Mouse (Mus musculus): ENCODE data around the gene Coq3. TPM values are rescaled to one million over a fixed set of nuclear protein-coding genes. Genes with fewer than 3 reads are reported as not detected.

Gene Coq3
- polyA plus RNA-seq (2012; rRNA removed): 11.0 and 11.7 TPM in 2 replicates

GRCm38 (mm10) chr4:21879565-21880220, at the start of gene Coq3:
Gene Coq3 (plus strand): TSS chr4:21879673.
- peak; percentile 69 to 88 for DNase-seq (ENCODE audit: extremely low spot score in 1 of 2, low spot score in 1 of 2)

DNA sequence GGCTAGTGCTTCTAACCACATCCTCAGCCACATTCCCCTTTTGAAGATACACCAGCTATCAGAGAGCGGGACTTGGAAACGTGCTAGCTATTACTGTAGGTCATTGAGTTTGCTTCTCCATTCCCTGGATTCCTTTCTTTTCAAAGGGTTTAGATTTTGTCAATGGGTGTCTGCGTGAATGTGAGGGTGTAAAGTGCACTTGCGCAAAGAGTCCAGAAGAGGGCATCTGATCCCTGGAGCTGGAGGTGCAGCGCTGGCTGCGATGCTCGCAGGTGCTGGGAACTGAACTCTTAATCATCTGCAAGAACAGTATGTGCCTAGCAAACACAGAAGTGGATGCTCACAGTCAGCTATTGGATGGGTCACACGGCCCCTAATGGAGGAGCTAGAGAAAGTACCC, 46.6 kb upstream of the Coq3 start:
- DNase-seq (ENCODE audit: extremely low spot score in 1 of 2, low spot score in 1 of 2): no peak

GRCm38 (mm10) chr4:21847481-21848286, 31.8 kb upstream of the Coq3 start, which contains the start of gene Pnisr:
Gene Pnisr (plus strand): TSS chr4:21847583.
- DNase-seq (ENCODE audit: extremely low spot score in 1 of 2, low spot score in 1 of 2): peak; percentile 95 to 98

GRCm38 (mm10) chr4:21848287-21848630, 31.2 kb upstream of the Coq3 start:
- DNase-seq (ENCODE audit: extremely low spot score in 1 of 2, low spot score in 1 of 2): peak; percentile 73 to 91

DNA sequence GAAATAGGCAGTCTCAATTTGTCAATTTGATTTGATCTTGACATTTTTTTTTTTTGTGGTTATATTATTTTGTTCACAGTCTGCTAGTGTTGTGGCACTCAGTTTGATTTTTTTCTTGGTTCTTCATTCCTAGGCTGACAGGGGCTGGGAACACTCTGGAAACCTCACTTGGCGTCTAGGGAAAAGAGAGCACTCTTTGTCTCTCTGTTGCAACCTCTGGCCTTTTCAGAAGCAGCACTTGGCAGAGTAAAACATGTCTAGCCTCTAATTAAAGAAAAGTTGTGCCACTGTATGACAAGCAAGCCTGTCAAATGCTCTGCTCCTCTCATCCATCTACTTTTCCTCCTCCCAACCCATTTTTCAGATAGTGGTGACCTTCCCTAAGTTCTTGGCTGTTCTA, 22.0 kb upstream of the Coq3 start:
- no peak for DNase-seq (ENCODE audit: extremely low spot score in 1 of 2, low spot score in 1 of 2)

GRCm38 (mm10) chr4:21865226-21865625, 14.2 kb upstream of the Coq3 start:
- DNase-seq (ENCODE audit: extremely low spot score in 1 of 2, low spot score in 1 of 2): no peak

GRCm38 (mm10) chr4:21878776-21879175, 697 bp upstream of the Coq3 start:
- no peak for DNase-seq (ENCODE audit: extremely low spot score in 1 of 2, low spot score in 1 of 2)

- DNase-seq (ENCODE audit: extremely low spot score in 1 of 2, low spot score in 1 of 2): no peak
Observed at GRCm38 (mm10) chr4:21882806-21883205, 3.3 kb downstream of the Coq3 start.

DNA sequence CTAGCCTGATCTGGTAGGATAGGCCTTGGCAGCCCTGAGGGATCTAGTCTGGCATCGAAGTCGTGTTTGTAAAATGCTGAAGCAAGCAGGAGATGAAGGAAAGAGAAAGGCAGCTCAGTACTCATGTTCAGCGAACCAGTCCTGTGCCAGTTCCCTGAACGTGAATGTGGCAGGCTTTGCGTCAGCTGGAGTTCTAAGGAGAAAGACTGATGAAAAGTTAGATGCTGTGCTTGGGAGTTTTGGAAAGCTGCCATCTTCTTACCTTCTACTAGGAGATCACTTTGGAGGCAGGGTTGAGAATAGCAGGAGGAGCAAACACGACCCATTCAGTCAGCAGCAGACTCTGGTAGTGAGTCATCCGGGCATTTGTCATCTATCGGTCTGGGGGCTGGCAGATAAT, 6.4 kb downstream of the Coq3 start:
- peak in 1 of 2 experiments; percentile 43 for DNase-seq (ENCODE audit: extremely low spot score in 1 of 2, low spot score in 1 of 2)

GRCm38 (mm10) chr4:21930971-21931771, 51.7 kb downstream of the Coq3 start, which contains the start of gene Faxc:
Gene Faxc (plus strand): TSS chr4:21931329.
- peak in 1 of 2 experiments; percentile 55 for DNase-seq (ENCODE audit: extremely low spot score in 1 of 2, low spot score in 1 of 2)

DNA sequence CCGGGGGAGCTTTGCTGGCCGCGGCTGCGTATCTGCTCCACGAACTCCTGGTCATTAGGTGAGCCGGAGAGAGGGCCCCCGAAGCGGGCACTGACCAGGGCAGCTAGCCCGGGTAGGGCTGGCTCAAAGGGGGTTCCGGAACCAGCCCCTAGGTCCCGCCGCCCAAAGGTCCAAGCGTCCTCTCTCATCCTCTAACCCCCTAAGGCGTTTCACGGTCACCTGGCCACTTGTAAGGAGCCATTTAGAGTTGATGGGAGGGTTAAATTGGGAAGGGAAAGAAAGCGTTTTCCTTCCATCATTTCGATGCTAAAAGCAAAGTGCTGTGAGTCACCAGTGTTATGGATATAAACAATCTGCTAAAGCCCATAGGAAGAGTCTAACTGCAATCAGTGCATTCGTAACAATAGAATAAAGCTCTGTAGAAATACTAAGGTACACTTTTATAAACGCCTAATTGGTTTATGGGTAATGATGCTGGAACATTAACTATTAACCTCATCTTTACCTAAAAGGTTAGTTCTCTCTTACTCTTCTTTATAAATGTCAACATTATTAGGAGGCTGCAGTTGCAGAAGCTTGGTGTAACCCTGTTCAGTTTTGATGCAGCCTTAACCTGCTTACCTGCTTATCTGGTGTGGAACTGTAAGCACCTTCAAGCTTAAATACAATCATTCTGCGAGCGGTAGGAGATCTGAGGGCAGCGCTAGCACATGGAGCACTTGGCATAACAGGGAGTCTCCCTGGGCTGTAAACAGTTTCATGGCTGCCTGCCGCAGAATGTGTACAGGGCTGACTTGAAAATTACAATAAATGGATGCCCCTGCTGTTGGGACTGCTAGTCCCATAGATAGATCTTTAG, 52.5 kb downstream of the Coq3 start:
- peak in 1 of 2 experiments; percentile 36 for DNase-seq (ENCODE audit: extremely low spot score in 1 of 2, low spot score in 1 of 2)

DNA sequence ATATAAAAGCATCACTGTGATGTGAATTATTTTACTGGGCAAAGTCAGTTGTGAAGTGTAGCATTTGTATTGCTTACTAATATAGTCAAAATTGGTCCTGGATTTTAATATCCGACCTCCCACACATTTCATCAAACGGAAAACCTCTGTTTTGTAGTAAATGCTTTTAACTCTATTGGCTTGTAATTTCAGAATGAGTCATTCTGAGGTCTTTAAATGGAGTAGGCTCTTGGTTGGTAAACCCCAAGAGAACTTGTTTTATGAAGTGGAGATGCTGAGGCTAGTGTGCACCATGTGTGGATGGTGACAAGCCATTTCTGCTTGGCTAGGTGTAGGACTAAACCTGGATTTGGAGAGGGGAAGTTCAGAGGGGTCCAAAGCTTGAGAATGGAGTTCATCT, 55.9 kb downstream of the Coq3 start:
- no peak for DNase-seq (ENCODE audit: extremely low spot score in 1 of 2, low spot score in 1 of 2)

GRCm38 (mm10) chr4:21936424-21936823, 57.0 kb downstream of the Coq3 start:
- no peak for DNase-seq (ENCODE audit: extremely low spot score in 1 of 2, low spot score in 1 of 2)

GRCm38 (mm10) chr4:21937890-21938289, 58.4 kb downstream of the Coq3 start:
- no peak for DNase-seq (ENCODE audit: extremely low spot score in 1 of 2, low spot score in 1 of 2)

DNA sequence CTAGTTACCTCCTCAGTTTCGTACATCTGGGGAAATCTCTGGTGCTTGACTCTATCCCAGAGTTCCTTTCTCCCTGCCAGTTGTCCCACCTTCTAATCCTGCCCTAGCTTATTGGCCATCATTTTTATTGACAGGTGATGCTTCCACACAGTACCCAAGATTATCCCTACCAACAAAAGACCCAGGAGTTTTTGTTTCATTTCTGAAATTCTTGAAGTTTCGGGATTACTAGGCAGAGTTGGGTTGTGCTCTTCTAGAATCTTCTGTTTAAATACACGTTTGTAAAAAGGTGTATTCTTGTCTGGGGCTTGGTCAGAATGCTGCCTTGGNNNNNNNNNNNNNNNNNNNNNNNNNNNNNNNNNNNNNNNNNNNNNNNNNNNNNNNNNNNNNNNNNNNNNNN, 65.2 kb downstream of the Coq3 start:
- DNase-seq (ENCODE audit: extremely low spot score in 1 of 2, low spot score in 1 of 2): no peak

DNA sequence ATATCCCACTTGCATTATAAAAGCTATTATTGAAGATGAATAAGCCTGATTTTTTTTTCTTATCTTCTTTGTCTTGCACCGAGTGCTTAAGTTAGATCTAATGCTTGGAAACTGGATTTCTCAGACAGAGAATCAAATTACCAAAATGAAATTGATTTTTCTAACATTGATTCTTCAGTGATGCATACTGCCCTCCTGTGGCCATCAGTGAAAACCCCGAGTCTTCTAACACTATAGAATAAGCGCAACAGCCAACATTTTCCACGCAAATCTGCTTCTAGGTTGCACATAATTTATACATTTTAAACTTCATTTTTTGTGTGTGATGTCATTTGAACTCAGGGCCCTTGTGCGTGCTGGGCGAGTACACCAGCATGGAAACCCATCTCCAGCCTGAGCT, 72.0 kb downstream of the Coq3 start:
- peak in 1 of 2 experiments; percentile 83 for DNase-seq (ENCODE audit: extremely low spot score in 1 of 2, low spot score in 1 of 2)

DNA sequence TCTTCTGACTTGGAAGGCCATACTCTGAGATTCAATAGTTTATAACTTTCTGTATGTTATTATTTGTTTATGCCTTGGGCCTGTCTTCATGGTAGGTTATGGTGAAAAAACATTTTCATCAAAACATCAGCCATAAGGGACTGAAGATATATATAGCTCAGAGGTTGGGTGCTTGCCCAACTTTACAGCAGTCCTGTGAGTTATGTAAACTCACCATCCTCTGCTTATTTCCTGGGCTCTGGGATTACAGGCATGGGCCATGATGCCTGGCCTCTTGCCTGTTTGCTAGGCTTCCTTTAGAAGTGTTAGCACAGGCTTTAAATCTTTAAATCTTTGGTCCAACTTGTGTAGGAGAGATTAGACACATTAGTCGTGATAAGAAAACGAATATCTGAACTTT, 72.8 kb downstream of the Coq3 start:
- DNase-seq (ENCODE audit: extremely low spot score in 1 of 2, low spot score in 1 of 2): peak in 1 of 2 experiments; percentile 57

- DNase-seq (ENCODE audit: extremely low spot score in 1 of 2, low spot score in 1 of 2): peak in 1 of 2 experiments; percentile 41
Observed at GRCm38 (mm10) chr4:21957570-21958321, 78.3 kb downstream of the Coq3 start.

Data from frontal cortex, adult 2 months (tissue).